Mouse (Mus musculus): ENCODE measurements at regions not wholly inside any gene's neighbourhood (a gene's known extent, or its start where the extent isn't known, plus 50 kb on each side); places are given as distances from the start of the nearest gene placed in this dataset.
"Not testable (repeated sequence)": the region's sequence is repeated elsewhere in the genome, so short reads cannot be mapped to it uniquely, and the experiment has no call there.

GRCm38 (mm10) chr13:4935940-4936339 is 327.0 kb upstream of the Akr1e1 start:
- H3K4me2 ChIP-seq (replicated peaks), result no peak overlapping the region
- no peaks in the 10 kb centered on the region for H3K36me3 ChIP-seq (replicated peaks; ENCODE audit: control insufficient read depth, insufficient read depth)
- no peaks in the 10 kb centered on the region for H3K4me1 ChIP-seq (replicated peaks; ENCODE audit: control insufficient read depth, insufficient read depth, low read length)
- ATAC-seq (ENCODE audit: low FRiP score) (no peak), DNase-seq (ENCODE audit: low spot score) (no peak)
- no peak overlapping the region for H3K4me3 ChIP-seq (replicated peaks; ENCODE audit: low read length)
- WGBS, result 89% methylated on average over 4 of the region's 4 CpGs
- H3K9me3 ChIP-seq (ENCODE audit: control insufficient read depth, low read length), result no peaks in the 10 kb centered on the region
- no peak overlapping the region for H3K27ac ChIP-seq
- no peak overlapping the region for H3K9ac ChIP-seq
- H3K27me3 ChIP-seq (ENCODE audit: control insufficient read depth, insufficient read depth, low read length), result no peaks in the 10 kb centered on the region

- DNase-seq (ENCODE audit: low spot score) (no peak), ATAC-seq (ENCODE audit: low FRiP score) (no peak)
- Histone ChIP-seq H3K9ac (no peak overlapping the region), H3K4me2 (replicated peaks) (no peak overlapping the region), H3K4me1 (replicated peaks; ENCODE audit: control insufficient read depth, insufficient read depth, low read length) (no peaks in the 10 kb centered on the region), H3K4me3 (replicated peaks; ENCODE audit: low read length) (no peak overlapping the region), H3K36me3 (replicated peaks; ENCODE audit: control insufficient read depth, insufficient read depth) (no peaks in the 10 kb centered on the region), H3K27ac (no peak overlapping the region), H3K27me3 (ENCODE audit: control insufficient read depth, insufficient read depth, low read length) (no peaks in the 10 kb centered on the region), H3K9me3 (ENCODE audit: control insufficient read depth, low read length) (no peaks in the 10 kb centered on the region)
Observed at GRCm38 (mm10) chr13:4939849-4940248, 330.9 kb upstream of the Akr1e1 start.

GRCm38 (mm10) chr13:4942490-4942889 is 333.5 kb upstream of the Akr1e1 start:
- WGBS, result 22% methylated on average over 5 of the region's 14 CpGs

GRCm38 (mm10) chr13:4943046-4943445 is 334.1 kb upstream of the Akr1e1 start:
- 14% methylated on average over 7 of the region's 7 CpGs for WGBS
- Histone ChIP-seq H3K9me3 (ENCODE audit: control insufficient read depth, low read length) (no peaks in the 10 kb centered on the region), H3K27ac (no peak overlapping the region), H3K9ac (no peak overlapping the region), H3K4me3 (replicated peaks; ENCODE audit: low read length) (peak overlapping the region; percentile 27), H3K4me2 (replicated peaks) (peak overlapping the region; percentile 42), H3K36me3 (replicated peaks; ENCODE audit: control insufficient read depth, insufficient read depth) (no peaks in the 10 kb centered on the region), H3K4me1 (replicated peaks; ENCODE audit: control insufficient read depth, insufficient read depth, low read length) (no peaks in the 10 kb centered on the region), H3K27me3 (ENCODE audit: control insufficient read depth, insufficient read depth, low read length) (no peaks in the 10 kb centered on the region)
- ATAC-seq (ENCODE audit: low FRiP score), result peak; percentile 51; the same call in 1 of the 2 replicates
- DNase-seq (ENCODE audit: low spot score), result no peak

More at GRCm38 (mm10) chr13:4942490-4942889, 333.5 kb upstream of the Akr1e1 start:
- not testable (repeated sequence) for H3K4me1 ChIP-seq (replicated peaks; ENCODE audit: control insufficient read depth, insufficient read depth, low read length); H3K27me3 ChIP-seq (ENCODE audit: control insufficient read depth, insufficient read depth, low read length); H3K9me3 ChIP-seq (ENCODE audit: control insufficient read depth, low read length); H3K27ac ChIP-seq; H3K4me2 ChIP-seq (replicated peaks); H3K36me3 ChIP-seq (replicated peaks; ENCODE audit: control insufficient read depth, insufficient read depth); DNase-seq (ENCODE audit: low spot score); H3K9ac ChIP-seq; H3K4me3 ChIP-seq (replicated peaks; ENCODE audit: low read length)
- peak; percentile 65 for ATAC-seq (ENCODE audit: low FRiP score)

GRCm38 (mm10) chr13:4955384-4955783 is 346.4 kb upstream of the Akr1e1 start:
- H3K27me3 ChIP-seq (ENCODE audit: control insufficient read depth, insufficient read depth, low read length), result no peaks in the 10 kb centered on the region
- H3K9me3 ChIP-seq (ENCODE audit: control insufficient read depth, low read length), result no peaks in the 10 kb centered on the region
- DNase-seq (ENCODE audit: low spot score) (no peak), ATAC-seq (ENCODE audit: low FRiP score) (no peak)
- no peaks in the 10 kb centered on the region for H3K36me3 ChIP-seq (replicated peaks; ENCODE audit: control insufficient read depth, insufficient read depth)
- no peak overlapping the region for H3K9ac ChIP-seq
- H3K27ac ChIP-seq, result no peak overlapping the region
- no peak overlapping the region for H3K4me2 ChIP-seq (replicated peaks)
- no peaks in the 10 kb centered on the region for H3K4me1 ChIP-seq (replicated peaks; ENCODE audit: control insufficient read depth, insufficient read depth, low read length)
- no peak overlapping the region for H3K4me3 ChIP-seq (replicated peaks; ENCODE audit: low read length)
- WGBS, result 88% methylated on average over 3 of the region's 3 CpGs

- no peak for ATAC-seq (ENCODE audit: low FRiP score)
- Histone ChIP-seq H3K27ac (no peak overlapping the region), H3K9ac (no peak overlapping the region), H3K4me3 (replicated peaks; ENCODE audit: low read length) (no peak overlapping the region), H3K36me3 (replicated peaks; ENCODE audit: control insufficient read depth, insufficient read depth) (no peaks in the 10 kb centered on the region), H3K4me1 (replicated peaks; ENCODE audit: control insufficient read depth, insufficient read depth, low read length) (no peaks in the 10 kb centered on the region), H3K27me3 (ENCODE audit: control insufficient read depth, insufficient read depth, low read length) (no peaks in the 10 kb centered on the region), H3K4me2 (replicated peaks) (no peak overlapping the region), H3K9me3 (ENCODE audit: control insufficient read depth, low read length) (no peaks in the 10 kb centered on the region)
- DNase-seq (ENCODE audit: low spot score), result no peak
Observed at GRCm38 (mm10) chr13:4964824-4965223, 355.9 kb upstream of the Akr1e1 start.

GRCm38 (mm10) chr13:4970081-4970892 is 361.3 kb upstream of the Akr1e1 start:
- Histone ChIP-seq H3K4me1 (replicated peaks; ENCODE audit: control insufficient read depth, insufficient read depth, low read length) (no peaks in the 10 kb centered on the region), H3K9ac (no peak overlapping the region), H3K27me3 (ENCODE audit: control insufficient read depth, insufficient read depth, low read length) (no peaks in the 10 kb centered on the region), H3K4me3 (replicated peaks; ENCODE audit: low read length) (no peak overlapping the region), H3K27ac (no peak overlapping the region), H3K4me2 (replicated peaks) (no peak overlapping the region), H3K9me3 (ENCODE audit: control insufficient read depth, low read length) (no peaks in the 10 kb centered on the region), H3K36me3 (replicated peaks; ENCODE audit: control insufficient read depth, insufficient read depth) (no peaks in the 10 kb centered on the region)
- DNase-seq (ENCODE audit: low spot score), result peak; percentile 30
- no peak for ATAC-seq (ENCODE audit: low FRiP score)
- WGBS, result 76% methylated on average over 2 of the region's 2 CpGs

- Histone ChIP-seq H3K27ac (no peak overlapping the region), H3K9ac (no peak overlapping the region), H3K4me3 (replicated peaks; ENCODE audit: low read length) (no peak overlapping the region), H3K9me3 (ENCODE audit: control insufficient read depth, low read length) (no peaks in the 10 kb centered on the region), H3K4me1 (replicated peaks; ENCODE audit: control insufficient read depth, insufficient read depth, low read length) (no peaks in the 10 kb centered on the region), H3K4me2 (replicated peaks) (no peak overlapping the region), H3K27me3 (ENCODE audit: control insufficient read depth, insufficient read depth, low read length) (no peaks in the 10 kb centered on the region), H3K36me3 (replicated peaks; ENCODE audit: control insufficient read depth, insufficient read depth) (no peaks in the 10 kb centered on the region)
- WGBS, result 84% methylated on average over 4 of the region's 4 CpGs
- no peak for ATAC-seq (ENCODE audit: low FRiP score)
- no peak for DNase-seq (ENCODE audit: low spot score)
Observed at GRCm38 (mm10) chr13:4971472-4972067, 362.6 kb upstream of the Akr1e1 start.

GRCm38 (mm10) chr13:4992876-4993275 is 383.9 kb upstream of the Akr1e1 start:
- H3K4me1 ChIP-seq (replicated peaks; ENCODE audit: control insufficient read depth, insufficient read depth, low read length), result no peaks in the 10 kb centered on the region
- H3K9me3 ChIP-seq (ENCODE audit: control insufficient read depth, low read length), result no peaks in the 10 kb centered on the region
- H3K4me3 ChIP-seq (replicated peaks; ENCODE audit: low read length), result no peak overlapping the region
- no peak overlapping the region for H3K4me2 ChIP-seq (replicated peaks)
- H3K27me3 ChIP-seq (ENCODE audit: control insufficient read depth, insufficient read depth, low read length), result no peaks in the 10 kb centered on the region
- no peak overlapping the region for H3K27ac ChIP-seq
- H3K9ac ChIP-seq, result no peak overlapping the region
- no peak for ATAC-seq (ENCODE audit: low FRiP score)
- no peaks in the 10 kb centered on the region for H3K36me3 ChIP-seq (replicated peaks; ENCODE audit: control insufficient read depth, insufficient read depth)
- DNase-seq (ENCODE audit: low spot score), result no peak
- 72% methylated on average over 1 of the region's 1 CpGs for WGBS

Data from hindbrain, embryonic 14.5 days (tissue).